Mouse (Mus musculus) embryonic fibroblast, embryonic 13.5 days (primary cell): ENCODE measurements around the gene Rgp1.

Experiments
- CTCF ChIP-seq: IDR thresholded peaks from 2 replicates; pipeline ENCODE4 v1.5.1; 2011; ENCODE audit warnings: mild to moderate bottlenecking, control low read depth, low read length, moderate library complexity, borderline replicate concordance; ENCODE audit not compliant: insufficient read depth
- POLR2A ChIP-seq: IDR thresholded peaks from 2 replicates; pipeline ENCODE4 v1.6.1; 2011; ENCODE audit warnings: low read depth, mild to moderate bottlenecking, control low read depth, low read length, moderate library complexity

DNA sequence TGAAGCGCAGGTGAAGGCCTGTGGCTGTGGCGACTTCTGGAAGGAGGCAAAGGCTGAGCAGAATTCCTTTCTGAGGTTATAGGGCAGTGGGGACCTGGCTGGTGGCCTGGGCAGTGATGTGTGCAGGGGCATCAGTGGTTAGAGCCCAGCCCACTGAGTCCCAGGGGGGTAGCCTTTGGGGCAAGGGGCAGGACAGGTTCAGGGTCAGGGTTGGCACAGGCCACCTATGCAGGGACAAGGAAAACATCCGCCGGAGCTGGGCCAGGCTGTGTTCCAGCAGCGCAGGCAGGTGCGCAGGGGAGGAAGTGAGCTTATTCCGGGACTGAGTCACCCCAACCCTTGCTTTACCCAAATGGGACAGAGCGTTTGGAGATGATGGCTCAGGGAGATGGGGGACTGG is 7.9 kb downstream of the Rgp1 start:
- TF ChIP-seq CTCF: no peak
- peak; percentile 9; the same call in 1 of the 2 replicates for TF ChIP-seq POLR2A
